Mouse (Mus musculus) CH12.LX (cell line): ENCODE measurements around the gene Zbtb46.

Source experiments
- CTCF ChIP-seq, 2 experiments: IDR thresholded peaks in 1 of 2; conservative IDR thresholded peaks in 1 of 2; 2 replicates each; pipeline ENCODE4 v1.5.1; 2011 to 2012; ENCODE audit warnings: low read depth in 2 of 2, low read length in 2 of 2, improper control_type of control experiment in 1 of 2, inconsistent platforms in 1 of 2, mild to moderate bottlenecking in 1 of 2, moderate library complexity in 1 of 2
- MYC ChIP-seq: IDR thresholded peaks from 2 replicates; pipeline ENCODE4 v1.6.1; 2011; ENCODE audit warnings: low read depth, mild to moderate bottlenecking, improper control_type of control experiment, low read length
- NRF1 ChIP-seq: IDR thresholded peaks from 2 replicates; pipeline ENCODE4 v1.6.1; 2014; ENCODE audit warnings: low read depth, mild to moderate bottlenecking, inconsistent platforms, low read length, improper control_type of control experiment, moderate library complexity
- POLR2A ChIP-seq: IDR thresholded peaks from 2 replicates; pipeline ENCODE4 v1.6.1; 2011; ENCODE audit warnings: low read depth, mild to moderate bottlenecking, improper control_type of control experiment, low read length
- UBTF ChIP-seq: IDR thresholded peaks from 2 replicates; pipeline ENCODE4 v1.6.1; 2012; ENCODE audit warnings: low read depth, mild to moderate bottlenecking, inconsistent platforms, low read length, improper control_type of control experiment, moderate library complexity
- ZC3H11A ChIP-seq: IDR thresholded peaks from 2 replicates; pipeline ENCODE4 v1.6.1; 2012; ENCODE audit warnings: low read depth, mild to moderate bottlenecking, inconsistent platforms, low read length, improper control_type of control experiment

GRCm38 (mm10) chr2:181391541-181391940 is 67.7 kb downstream of the Zbtb46 start:
- no peak for TF ChIP-seq NRF1
- TF ChIP-seq UBTF, result no peak
- no peak for TF ChIP-seq POLR2A
- TF ChIP-seq MYC, result no peak
- TF ChIP-seq ZC3H11A, result no peak
- TF ChIP-seq CTCF (conservative IDR thresholded peaks at IDR 0.05 in 1 of 2, IDR thresholded peaks at IDR 0.05 in 1 of 2; ENCODE audit: low read depth in 2 of 2, low read length in 2 of 2), result no peak
